32 mouse cellular contexts compared by ENCODE assay signal in genomic region chr3:33105785-33106184, GRCm38 (mm10). TPM values are rescaled to one million over a fixed set of nuclear protein-coding genes. Genes with fewer than 3 reads are reported as not detected.
DNase-seq lines count a peak whose midpoint lies in the region; ATAC-seq and TF ChIP-seq lines count a peak whose summit lies in the region.
"Had no signal": no experiment of that assay in that cellular context is flagged by ENCODE, and none has a peak within 500 bp of the region (broad histone marks: within the 10 kb centered on the region; RNA-seq: fewer than 3 reads in every experiment).

No protein-coding gene starts in this region.

- H3K9ac ChIP-seq in hindbrain, embryonic 14.5 days: no peak overlapping the region
- H3K9ac ChIP-seq in midbrain, embryonic 11.5 days (ENCODE audit: low read length): no peak overlapping the region
- H3K9ac ChIP-seq in ES-Bruce4 (ENCODE audit: low read depth, poor library complexity, severe bottlenecking): no peak overlapping the region
- H3K9ac ChIP-seq: embryonic facial prominence, embryonic 15.5 days; heart, embryonic 13.5 days; intestine, embryonic 15.5 days; midbrain, embryonic 15.5 days; neural tube, embryonic 15.5 days; stomach, embryonic 15.5 days had no signal

- H3K4me1 ChIP-seq in hindbrain, embryonic 10.5 days (replicated peaks): no peaks in the 10 kb centered on the region
- H3K4me1 ChIP-seq in hindbrain, embryonic 14.5 days (replicated peaks; ENCODE audit: control insufficient read depth, insufficient read depth, low read length): no peaks in the 10 kb centered on the region
- H3K4me1 ChIP-seq in midbrain, embryonic 11.5 days (ENCODE audit: control insufficient read depth, insufficient read depth, low read length): no peaks in the 10 kb centered on the region
- no peaks in the 10 kb centered on the region for H3K4me1 ChIP-seq in midbrain, embryonic 10.5 days
- H3K4me1 ChIP-seq in ES-Bruce4 (ENCODE audit: control insufficient read depth, insufficient read depth, low read length): no peaks in the 10 kb centered on the region
- H3K4me1 ChIP-seq in lung, adult 2 months (ENCODE audit: control insufficient read depth, insufficient read depth, low read length): no peaks in the 10 kb centered on the region
- H3K4me1 ChIP-seq: embryonic facial prominence, embryonic 10.5 days; embryonic facial prominence, embryonic 15.5 days; heart, embryonic 13.5 days; intestine, embryonic 15.5 days; midbrain, embryonic 15.5 days; neural tube, embryonic 15.5 days; stomach, embryonic 15.5 days had no signal

- H3K36me3 ChIP-seq in hindbrain, embryonic 10.5 days: no peaks in the 10 kb centered on the region
- H3K36me3 ChIP-seq in hindbrain, embryonic 14.5 days (replicated peaks; ENCODE audit: control insufficient read depth, insufficient read depth): no peaks in the 10 kb centered on the region
- no peaks in the 10 kb centered on the region for H3K36me3 ChIP-seq in midbrain, embryonic 11.5 days (ENCODE audit: control insufficient read depth, insufficient read depth, low read length)
- H3K36me3 ChIP-seq in midbrain, embryonic 10.5 days: no peaks in the 10 kb centered on the region
- H3K36me3 ChIP-seq in ES-Bruce4 (ENCODE audit: control insufficient read depth, insufficient read depth, low read length, poor library complexity, severe bottlenecking): no peaks in the 10 kb centered on the region
- H3K36me3 ChIP-seq: embryonic facial prominence, embryonic 10.5 days; embryonic facial prominence, embryonic 15.5 days; heart, embryonic 13.5 days; intestine, embryonic 15.5 days; midbrain, embryonic 15.5 days; neural tube, embryonic 15.5 days; stomach, embryonic 15.5 days had no signal

- H3K4me2 ChIP-seq in hindbrain, embryonic 14.5 days (replicated peaks): no peak overlapping the region
- no peak overlapping the region for H3K4me2 ChIP-seq in midbrain, embryonic 11.5 days
- H3K4me2 ChIP-seq: embryonic facial prominence, embryonic 15.5 days; heart, embryonic 13.5 days; intestine, embryonic 15.5 days; midbrain, embryonic 15.5 days; neural tube, embryonic 15.5 days; stomach, embryonic 15.5 days had no signal

- no peak for ATAC-seq in hindbrain, embryonic 14.5 days (ENCODE audit: low FRiP score)
- ATAC-seq in midbrain, embryonic 11.5 days (ENCODE audit: low FRiP score): no peak
- ATAC-seq: activated CD4-positive, CD25-positive, alpha-beta regulatory T cell, adult 4 months; forebrain, embryonic 14.5 days; hindbrain, postnatal 0 days; intestine, embryonic 15.5 days; midbrain, embryonic 15.5 days had no signal

- TF ChIP-seq CTCF in ES-Bruce4 (IDR thresholded peaks at IDR 0.05; ENCODE audit: low read depth, low read length): peak; percentile 39
- no peak for TF ChIP-seq CTCF in lung, adult 2 months (IDR thresholded peaks at IDR 0.05; ENCODE audit: insufficient read depth, low read length)

- TF ChIP-seq EP300 in ES-Bruce4 (IDR thresholded peaks at IDR 0.05; ENCODE audit: insufficient read depth, low read depth, low read length): no peak

- H3K27ac ChIP-seq in hindbrain, embryonic 10.5 days: no peak overlapping the region
- no peak overlapping the region for H3K27ac ChIP-seq in hindbrain, embryonic 14.5 days
- no peak overlapping the region for H3K27ac ChIP-seq in midbrain, embryonic 11.5 days (ENCODE audit: low read depth, low read length)
- no peak overlapping the region for H3K27ac ChIP-seq in midbrain, embryonic 10.5 days (replicated peaks)
- H3K27ac ChIP-seq in ES-Bruce4 (ENCODE audit: insufficient read depth, low read length): no peak overlapping the region
- H3K27ac ChIP-seq: embryonic facial prominence, embryonic 10.5 days; embryonic facial prominence, embryonic 15.5 days; heart, embryonic 13.5 days; hindbrain, postnatal 0 days; intestine, embryonic 15.5 days; macrophage; midbrain, embryonic 15.5 days; neural tube, embryonic 15.5 days; stomach, embryonic 15.5 days had no signal

- TF ChIP-seq POLR2A in ES-Bruce4 (IDR thresholded peaks at IDR 0.05; ENCODE audit: insufficient read depth, low read length): no peak
- TF ChIP-seq POLR2A in lung, adult 2 months (IDR thresholded peaks at IDR 0.05; ENCODE audit: borderline replicate concordance, extremely low read depth, low read depth, low read length): no peak

- H3K9me3 ChIP-seq in hindbrain, embryonic 10.5 days: no peaks in the 10 kb centered on the region
- no peaks in the 10 kb centered on the region for H3K9me3 ChIP-seq in hindbrain, embryonic 14.5 days (ENCODE audit: control insufficient read depth, low read length)
- no peaks in the 10 kb centered on the region for H3K9me3 ChIP-seq in midbrain, embryonic 11.5 days (ENCODE audit: control insufficient read depth, low read length)
- H3K9me3 ChIP-seq in midbrain, embryonic 10.5 days (replicated peaks): 0 out of 2 replicates have a peak, but pooled peaks cover 2% of the 10 kb centered on the region
- no peaks in the 10 kb centered on the region for H3K9me3 ChIP-seq in ES-Bruce4 (replicated peaks; ENCODE audit: control insufficient read depth, insufficient read depth, low read length, poor library complexity, severe bottlenecking)
- H3K9me3 ChIP-seq: embryonic facial prominence, embryonic 10.5 days; embryonic facial prominence, embryonic 15.5 days; heart, embryonic 13.5 days; intestine, embryonic 15.5 days; midbrain, embryonic 15.5 days; neural tube, embryonic 15.5 days; stomach, embryonic 15.5 days had no signal

- no peak overlapping the region for H3K4me3 ChIP-seq in hindbrain, embryonic 10.5 days
- no peak overlapping the region for H3K4me3 ChIP-seq in hindbrain, embryonic 14.5 days (replicated peaks; ENCODE audit: low read length)
- no peak overlapping the region for H3K4me3 ChIP-seq in midbrain, embryonic 11.5 days (ENCODE audit: low read depth, low read length)
- no peak overlapping the region for H3K4me3 ChIP-seq in midbrain, embryonic 10.5 days
- no peak overlapping the region for H3K4me3 ChIP-seq in ES-Bruce4 (ENCODE audit: low read depth, low read length)
- no peak overlapping the region for H3K4me3 ChIP-seq in lung, adult 2 months (replicated peaks; ENCODE audit: extremely low read depth, low read depth, low read length)
- H3K4me3 ChIP-seq: embryonic facial prominence, embryonic 10.5 days; embryonic facial prominence, embryonic 15.5 days; heart, embryonic 13.5 days; intestine, embryonic 15.5 days; midbrain, embryonic 15.5 days; neural tube, embryonic 15.5 days; stomach, embryonic 15.5 days had no signal

- WGBS in hindbrain, embryonic 10.5 days: 96% methylated on average over 2 of the region's 2 CpGs
- 96% methylated on average over 1 of the region's 2 CpGs for WGBS in hindbrain, embryonic 14.5 days
- 76% methylated on average over 1 of the region's 2 CpGs for WGBS in midbrain, embryonic 11.5 days
- WGBS in midbrain, embryonic 10.5 days: 92% methylated on average over 2 of the region's 2 CpGs
- 83% methylated on average over 2 of the region's 2 CpGs for WGBS in lung, adult 2 months

- H3K27me3 ChIP-seq in hindbrain, embryonic 10.5 days (ENCODE audit: insufficient read depth, poor library complexity, severe bottlenecking): no peaks in the 10 kb centered on the region
- H3K27me3 ChIP-seq in hindbrain, embryonic 14.5 days (ENCODE audit: control insufficient read depth, insufficient read depth, low read length): no peaks in the 10 kb centered on the region
- no peaks in the 10 kb centered on the region for H3K27me3 ChIP-seq in midbrain, embryonic 11.5 days (ENCODE audit: control insufficient read depth, insufficient read depth, low read length)
- no peaks in the 10 kb centered on the region for H3K27me3 ChIP-seq in midbrain, embryonic 10.5 days (ENCODE audit: low read depth, poor library complexity, severe bottlenecking)
- H3K27me3 ChIP-seq in ES-Bruce4 (ENCODE audit: control insufficient read depth, insufficient read depth, low read length, poor library complexity, severe bottlenecking): no peaks in the 10 kb centered on the region
- H3K27me3 ChIP-seq: embryonic facial prominence, embryonic 15.5 days; heart, embryonic 13.5 days; intestine, embryonic 15.5 days; midbrain, embryonic 15.5 days; neural tube, embryonic 15.5 days; stomach, embryonic 15.5 days had no signal

- DNase-seq in hindbrain, embryonic 10.5 days (ENCODE audit: low spot score): peak; percentile 0
- no peak for DNase-seq in hindbrain, embryonic 14.5 days (ENCODE audit: low spot score)
- DNase-seq in midbrain, embryonic 11.5 days (ENCODE audit: low spot score, missing footprints): peak; percentile 23
- DNase-seq in midbrain, embryonic 10.5 days (ENCODE audit: low spot score): no peak
- peak; percentile 26 for DNase-seq in ZHBTc4 (ENCODE audit: low read depth, low spot score)
- no peak for DNase-seq in lung, adult 2 months
- DNase-seq: adrenal gland, adult 2 months; cerebellum, adult 2 months; cerebellum, postnatal 14 days; gastrocnemius, postnatal 14 days; heart, adult 18-20 months; heart, postnatal 14 days; kidney, adult 2 months; kidney, postnatal 36 days; layer of hippocampus, postnatal 36 days; lung, adult 18-20 months; lung, postnatal 10 days; retina, postnatal 1 day; right cerebral cortex, postnatal 14 days; thymus, adult 18-20 months had no signal

RNA-seq across cellular contexts. Expression of gene Pex5l, which starts 37.3 kb away (rescaled TPM):
- 2.0 and 2.2 TPM in 2 replicates for polyA plus RNA-seq in hindbrain, embryonic 10.5 days (2016; fragmentation: Nextera tagmentation; extraction: Ambion mirVana)
- polyA plus RNA-seq in hindbrain, embryonic 14.5 days (2014; fragmentation: Nextera tagmentation; extraction: Ambion mirVana): 4.4 and 5.5 TPM in 2 replicates
- polyA plus RNA-seq in midbrain, embryonic 11.5 days (2014; fragmentation: Nextera tagmentation; extraction: Ambion mirVana): 1.4 and 1.9 TPM in 2 replicates
- polyA plus RNA-seq in midbrain, embryonic 10.5 days (2016; fragmentation: Nextera tagmentation; extraction: Ambion mirVana): 0.77 and 1.4 TPM in 2 replicates
- polyA plus RNA-seq in ES-Bruce4 (2011; ENCODE audit: insufficient read depth, insufficient read length, low read depth, missing spikeins): not detected in 2 replicates
- 0.26 and 0.60 TPM in 2 replicates for polyA plus RNA-seq in lung, adult 2 months (2012; rRNA removed)
- polyA plus RNA-seq: activated CD4-positive, CD25-positive, alpha-beta regulatory T cell, adult 4 months; heart, embryonic 13.5 days; macrophage had no signal

Comparison
In these comparisons a context has a peak if more than half of its experiments do, and no peak if none do; other contexts are left out.
1. DNase-seq: peak in hindbrain, embryonic 10.5 days (single experiment), midbrain, embryonic 11.5 days (single experiment) and ZHBTc4 (single experiment); none in hindbrain, embryonic 14.5 days (single experiment), midbrain, embryonic 10.5 days (single experiment) and lung, adult 2 months (single experiment).